ENCODE assay signal across 9 mouse cellular contexts in genomic region chr12:41487005-41487404, GRCm38 (mm10). TPM values are rescaled to one million over a fixed set of nuclear protein-coding genes. Genes with fewer than 3 reads are reported as not detected.
DNase-seq lines count a peak whose midpoint lies in the region; ATAC-seq and TF ChIP-seq lines count a peak whose summit lies in the region.
"Had no signal": no experiment of that assay in that cellular context is flagged by ENCODE, and none has a peak within 500 bp of the region (broad histone marks: within the 10 kb centered on the region; RNA-seq: fewer than 3 reads in every experiment).

No protein-coding gene starts in this region.

- intact Hi-C loops in heart, postnatal 25 days (cut with DNase I): loop anchor here (2.0 kb wide), 1 partner anchor 374 kb away; no protein-coding TSS in a partner anchor

- peak; percentile 29; the same call in 1 of the 2 replicates for TF ChIP-seq CTCF in bone marrow, adult 2 months (IDR thresholded peaks at IDR 0.05; ENCODE audit: control insufficient read depth, insufficient read depth, low read length)

- 32% methylated on average over 5 of the region's 5 CpGs for WGBS in midbrain, embryonic 12.5 days
- WGBS in midbrain, embryonic 15.5 days: 27% methylated on average over 5 of the region's 5 CpGs
- WGBS in bone marrow, adult 2 months: 33% methylated on average over 5 of the region's 5 CpGs

- H3K27me3 ChIP-seq in midbrain, embryonic 12.5 days: no peaks in the 10 kb centered on the region
- no peaks in the 10 kb centered on the region for H3K27me3 ChIP-seq in midbrain, embryonic 15.5 days (replicated peaks)
- H3K27me3 ChIP-seq: limb, embryonic 12.5 days had no signal

- H3K4me2 ChIP-seq in midbrain, embryonic 12.5 days (replicated peaks): no peak overlapping the region
- H3K4me2 ChIP-seq in midbrain, embryonic 15.5 days: no peak overlapping the region
- H3K4me2 ChIP-seq: limb, embryonic 12.5 days had no signal

- H3K4me3 ChIP-seq in midbrain, embryonic 12.5 days: no peak overlapping the region
- no peak overlapping the region for H3K4me3 ChIP-seq in midbrain, embryonic 15.5 days
- no peak overlapping the region for H3K4me3 ChIP-seq in bone marrow, adult 2 months (replicated peaks; ENCODE audit: control insufficient read depth, low read depth, low read length)
- H3K4me3 ChIP-seq: limb, embryonic 12.5 days had no signal

- no peak overlapping the region for H3K9ac ChIP-seq in midbrain, embryonic 12.5 days (replicated peaks)
- no peak overlapping the region for H3K9ac ChIP-seq in midbrain, embryonic 15.5 days
- H3K9ac ChIP-seq: limb, embryonic 12.5 days had no signal

- TF ChIP-seq POLR2A in bone marrow, adult 2 months (IDR thresholded peaks at IDR 0.05; ENCODE audit: borderline replicate concordance, control insufficient read depth, low read depth, low read length): no peak

- peak; percentile 83 for DNase-seq in heart, adult 11 months
- no peak for DNase-seq in heart, postnatal 25 days (ENCODE audit: low spot score)
- DNase-seq in hindlimb bud, embryonic 11.5 days (ENCODE audit: extremely low spot score, low read depth, low spot score): peak; percentile 60
- DNase-seq in retina, postnatal 1 day: peak; percentile 86
- DNase-seq in spleen, postnatal 4 days (ENCODE audit: low spot score in 2 of 2): no peak

- H3K36me3 ChIP-seq in midbrain, embryonic 12.5 days: no peaks in the 10 kb centered on the region
- H3K36me3 ChIP-seq in midbrain, embryonic 15.5 days (replicated peaks): no peaks in the 10 kb centered on the region
- H3K36me3 ChIP-seq: limb, embryonic 12.5 days had no signal

- no peak overlapping the region for H3K27ac ChIP-seq in midbrain, embryonic 12.5 days (replicated peaks)
- H3K27ac ChIP-seq in midbrain, embryonic 15.5 days: no peak overlapping the region
- H3K27ac ChIP-seq in bone marrow, adult 2 months (ENCODE audit: control insufficient read depth, insufficient read depth, low read depth, low read length, poor library complexity): no peak overlapping the region
- H3K27ac ChIP-seq: limb, embryonic 12.5 days had no signal

- peak; percentile 47; the same call in 1 of the 2 replicates for ATAC-seq in midbrain, embryonic 12.5 days (ENCODE audit: low FRiP score, low read depth)
- ATAC-seq in midbrain, embryonic 15.5 days (replicated peaks): no peak

- H3K4me1 ChIP-seq in midbrain, embryonic 12.5 days: peaks cover 18% of the 10 kb centered on the region; the same call in 1 of the 2 replicates
- peaks cover 15% of the 10 kb centered on the region for H3K4me1 ChIP-seq in midbrain, embryonic 15.5 days
- H3K4me1 ChIP-seq in bone marrow, adult 2 months (ENCODE audit: control insufficient read depth, insufficient read depth, low read length): no peaks in the 10 kb centered on the region

- H3K9me3 ChIP-seq in midbrain, embryonic 12.5 days: no peaks in the 10 kb centered on the region
- no peaks in the 10 kb centered on the region for H3K9me3 ChIP-seq in midbrain, embryonic 15.5 days
- H3K9me3 ChIP-seq: limb, embryonic 12.5 days had no signal

RNA-seq across cellular contexts. Expression of gene Lrrn3, which starts 0.8 kb away (rescaled TPM):
- under 1 TPM; 0.08 to 0.17 TPM for total RNA-seq in heart, postnatal 25 days (2021)
- 43.9 and 47.6 TPM in 2 replicates for polyA plus RNA-seq in midbrain, embryonic 12.5 days (2016; fragmentation: Nextera tagmentation; extraction: Ambion mirVana)
- 95.8 and 105 TPM in 2 replicates for polyA plus RNA-seq in midbrain, embryonic 15.5 days (2015; fragmentation: Nextera tagmentation; extraction: Ambion mirVana)
- polyA plus RNA-seq in bone marrow, adult 2 months (2011; ENCODE audit: insufficient read depth, insufficient read length, low replicate concordance, missing spikeins): 1.6 and 1.8 TPM in 2 replicates

Comparison
In these comparisons a context has a peak if more than half of its experiments do, and no peak if none do; other contexts are left out.
1. DNase-seq: peak in heart, adult 11 months (single experiment), hindlimb bud, embryonic 11.5 days (single experiment) and retina, postnatal 1 day (single experiment); none in heart, postnatal 25 days (single experiment) and spleen, postnatal 4 days (0 of 2).
2. RNA of gene Lrrn3, which starts 0.8 kb away (polyA plus RNA-seq): 95.8 to 105 TPM in midbrain, embryonic 15.5 days and 43.9 to 47.6 TPM in midbrain, embryonic 12.5 days; 1.6 to 1.8 TPM in bone marrow, adult 2 months; every median in the first group is over 10 times any median in the second.